Mouse (Mus musculus) layer of hippocampus, adult 11-12 months (tissue): ENCODE measurements around the gene Arvcf.
A peak's percentile ranks its signal among the peaks of the same experiment; 100 is the strongest.

Source experiments
- DNase-seq: peaks from one replicate; pipeline ENCODE4 v3.0.0; 2022; ENCODE audit warnings: low spot score

The Arvcf gene

DNA sequence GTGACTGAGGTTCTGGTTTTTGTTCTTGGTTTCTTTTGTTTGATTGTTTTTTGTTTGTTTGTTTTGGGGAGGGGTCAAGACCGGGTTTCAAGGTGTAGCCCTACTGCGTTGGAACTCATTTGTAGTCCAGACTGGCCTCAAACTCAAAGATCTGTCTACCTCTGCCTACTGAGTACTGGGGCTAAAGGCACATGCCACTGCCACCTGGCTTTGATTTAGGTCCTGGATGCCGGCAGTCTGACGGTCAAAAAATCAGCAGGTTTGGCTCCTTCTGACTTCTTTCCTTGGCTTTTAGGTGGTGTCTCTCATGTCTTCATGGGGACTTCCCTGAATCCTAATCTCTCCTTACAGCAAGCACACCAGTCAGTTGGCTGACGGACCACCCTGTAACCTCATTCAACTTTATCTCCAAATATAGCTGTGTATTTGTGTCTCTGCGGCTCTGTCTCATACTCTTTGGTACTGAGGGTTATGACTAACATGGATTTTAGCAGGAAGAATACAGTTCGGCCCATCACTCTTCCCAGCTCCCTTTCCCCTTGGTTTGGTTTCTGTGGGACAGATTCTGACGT is 82.7 kb downstream of the Arvcf start:
- DNase-seq, result no peak

DNA sequence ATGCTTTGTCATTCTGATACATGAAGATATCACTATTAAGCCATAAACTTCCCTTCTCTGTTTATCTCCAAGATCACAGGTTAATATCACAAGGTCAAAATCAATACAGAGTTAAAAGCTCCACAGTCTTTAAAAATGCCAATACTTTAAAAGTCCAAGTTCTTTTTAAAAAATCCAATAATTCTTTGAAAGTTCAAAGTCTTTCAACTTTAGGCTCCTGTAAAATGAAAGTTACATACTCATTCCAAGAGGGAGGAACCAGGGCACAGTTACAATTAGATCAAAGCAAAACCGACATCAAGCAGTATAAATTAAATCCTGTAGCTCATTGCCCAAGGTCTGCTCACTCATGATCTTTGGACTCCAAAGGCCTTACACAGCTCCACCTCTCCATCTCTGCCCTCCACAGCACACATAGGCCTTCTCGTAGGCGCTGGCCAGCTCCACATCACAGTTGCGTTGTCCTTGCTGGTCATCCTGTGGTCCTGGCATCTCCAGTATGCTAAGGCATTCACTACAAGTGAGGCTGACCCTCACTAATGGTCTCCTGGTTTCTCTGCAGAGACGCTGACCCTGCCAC is 85.4 kb downstream of the Arvcf start:
- DNase-seq, result no peak

DNA sequence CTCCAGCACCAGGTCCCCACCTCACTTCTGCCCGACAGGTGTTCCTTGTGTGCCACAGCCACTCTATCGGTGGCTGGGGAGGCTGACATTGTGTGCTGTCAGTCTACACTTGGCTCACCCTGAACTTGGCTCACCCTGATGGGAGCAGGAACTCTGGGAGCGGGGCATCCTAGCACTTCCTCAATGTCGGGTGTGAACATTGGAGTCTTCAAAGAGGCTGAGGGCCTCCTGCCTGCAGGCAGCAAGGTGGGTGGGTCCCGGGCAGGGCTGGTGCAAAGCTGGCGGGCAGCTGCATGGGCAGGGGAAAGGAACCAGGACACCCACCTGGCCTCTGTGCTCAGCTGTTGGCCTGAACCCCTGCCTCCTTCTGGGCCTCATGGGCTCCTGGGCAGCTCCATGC is 88.1 kb downstream of the Arvcf start:
- DNase-seq, result no peak

DNA sequence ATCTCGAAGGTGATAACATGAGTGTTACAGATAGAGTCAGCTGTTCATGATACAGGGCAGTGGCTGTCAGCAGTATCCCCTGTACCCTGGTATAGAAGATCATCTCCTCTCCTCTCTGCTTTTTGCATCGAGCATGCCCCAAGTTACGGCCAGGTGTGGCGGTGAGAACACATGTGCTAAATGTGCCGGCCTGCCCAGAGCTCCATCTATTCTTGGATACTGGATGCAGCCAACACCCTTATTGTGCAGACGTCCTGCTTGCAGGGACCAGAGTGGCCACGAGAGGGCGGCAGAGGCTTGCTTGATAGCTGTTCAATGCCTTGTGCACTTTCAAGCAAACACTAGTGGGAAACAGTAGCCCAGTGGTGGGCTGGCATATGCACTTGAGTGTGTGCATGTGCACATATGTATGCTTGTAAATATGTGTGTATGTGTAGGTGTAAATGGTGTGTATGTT is 95.4 kb downstream of the Arvcf start:
- peak; percentile 99 for DNase-seq

DNA sequence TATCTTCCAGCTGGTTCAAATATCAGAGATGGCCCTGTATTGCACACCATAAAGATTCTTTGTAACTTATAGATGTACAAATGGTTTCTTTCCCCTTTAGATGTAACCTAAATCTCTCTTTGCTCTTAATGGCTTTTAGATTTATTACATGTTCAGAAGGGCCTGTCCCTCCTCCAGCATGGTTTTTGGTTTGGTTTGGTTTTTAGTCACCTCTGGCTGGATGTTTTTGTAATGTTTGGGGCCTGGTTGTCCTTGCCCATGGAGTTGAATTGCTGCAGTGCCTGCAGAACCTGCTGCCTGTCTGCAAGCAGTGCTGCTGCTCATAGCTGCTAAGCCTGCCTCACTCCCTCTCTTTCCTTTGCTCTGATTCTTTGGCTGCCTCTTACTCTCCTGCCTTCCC is 99.3 kb downstream of the Arvcf start:
- no peak for DNase-seq

DNA sequence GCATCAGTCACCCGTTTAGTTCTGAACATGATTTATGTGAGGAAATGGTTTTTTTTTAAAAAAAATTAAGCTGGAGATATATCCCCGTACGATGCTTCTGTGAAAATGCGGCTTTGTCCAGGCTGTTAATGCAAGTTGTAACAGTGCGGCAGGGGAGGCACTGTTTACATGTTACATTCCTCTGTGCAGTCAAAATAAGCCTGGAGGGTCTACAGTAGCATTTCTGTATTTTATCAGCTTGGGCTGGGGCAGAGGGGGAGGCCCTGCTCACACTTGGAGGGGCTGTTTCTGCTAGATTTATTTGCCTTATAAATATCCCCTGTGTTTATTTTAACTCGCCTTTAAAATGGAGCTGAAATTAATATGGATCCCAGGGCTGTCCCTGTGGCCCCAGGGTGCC is 100.1 kb downstream of the Arvcf start:
- no peak for DNase-seq

DNA sequence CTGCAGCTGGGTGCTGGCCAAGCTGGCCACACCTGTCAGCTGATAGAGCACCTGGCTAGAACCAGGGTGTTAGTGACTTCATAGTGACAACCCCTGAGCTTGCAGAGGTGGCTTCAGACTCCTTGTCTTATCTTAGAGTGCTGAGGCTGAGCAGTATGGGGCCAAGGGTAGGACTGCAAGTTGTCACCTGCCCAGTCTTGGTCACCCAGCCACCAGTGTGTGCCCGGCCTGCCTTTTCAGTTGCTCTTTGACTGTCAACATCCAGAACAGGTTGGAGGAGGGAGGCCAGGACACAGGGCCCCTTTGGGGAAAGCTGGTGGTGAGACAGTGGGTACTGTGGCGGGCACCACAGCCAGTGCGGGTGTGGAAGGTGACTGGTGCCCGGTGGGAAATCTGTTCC is 101.0 kb downstream of the Arvcf start:
- DNase-seq, result no peak

DNA sequence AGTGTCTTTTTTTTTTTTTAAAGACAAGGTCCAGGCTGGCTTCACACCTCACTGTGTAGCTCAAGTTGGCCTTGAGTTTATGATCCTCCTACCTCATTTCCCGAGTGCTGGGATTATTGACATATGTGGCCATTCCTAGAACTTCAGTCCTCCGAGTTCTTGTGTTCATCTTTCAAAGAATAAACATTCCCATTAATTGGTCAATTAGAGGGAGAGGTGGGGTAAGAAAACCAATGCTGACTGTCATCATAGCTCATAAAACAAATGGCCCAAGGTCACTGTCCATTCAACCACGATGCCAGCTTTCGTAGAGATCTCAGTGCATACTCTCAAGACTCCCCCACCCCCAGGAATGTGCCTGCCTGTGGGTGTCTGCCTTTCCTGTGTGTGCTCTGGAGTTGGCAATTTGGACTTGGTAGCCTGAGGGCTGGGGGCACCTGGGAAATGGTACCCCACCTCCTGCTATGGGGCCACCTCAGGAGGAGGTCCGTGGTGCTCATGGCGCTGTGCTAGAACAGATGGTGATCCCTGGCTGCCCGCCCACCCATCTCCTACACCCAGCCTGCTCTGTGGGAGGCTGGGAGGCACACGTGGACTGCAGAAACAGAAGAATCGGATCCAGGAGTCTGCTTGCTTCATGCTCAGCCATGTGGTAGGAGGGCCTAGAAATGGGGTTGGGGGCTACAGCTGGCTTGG is 103.7 kb downstream of the Arvcf start:
- peak; percentile 78 for DNase-seq

DNA sequence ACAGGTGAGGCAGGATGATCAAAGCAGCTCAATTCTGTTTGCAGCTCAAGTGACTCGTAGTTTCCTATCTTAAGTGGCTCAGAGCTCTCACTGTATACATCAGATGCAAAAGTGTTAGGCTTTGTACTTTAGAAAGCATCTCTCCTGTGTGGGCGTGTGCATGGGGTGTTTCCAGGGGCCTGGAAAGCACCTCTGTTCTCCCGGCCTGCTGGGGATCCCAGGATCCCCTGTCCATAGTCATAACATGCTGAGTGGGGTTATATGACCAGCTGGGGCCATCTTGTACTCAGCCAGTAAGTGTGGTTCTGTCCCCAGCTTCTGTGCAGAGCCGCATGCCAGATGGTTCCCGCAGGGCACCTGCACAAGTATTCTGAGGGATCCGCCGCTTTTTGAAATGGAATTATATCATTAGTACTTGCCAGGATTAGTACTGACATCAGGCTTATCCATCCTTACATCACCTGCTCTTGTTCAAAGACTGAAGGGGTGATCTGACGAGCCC is 104.4 kb downstream of the Arvcf start:
- DNase-seq, result peak; percentile 49

DNA sequence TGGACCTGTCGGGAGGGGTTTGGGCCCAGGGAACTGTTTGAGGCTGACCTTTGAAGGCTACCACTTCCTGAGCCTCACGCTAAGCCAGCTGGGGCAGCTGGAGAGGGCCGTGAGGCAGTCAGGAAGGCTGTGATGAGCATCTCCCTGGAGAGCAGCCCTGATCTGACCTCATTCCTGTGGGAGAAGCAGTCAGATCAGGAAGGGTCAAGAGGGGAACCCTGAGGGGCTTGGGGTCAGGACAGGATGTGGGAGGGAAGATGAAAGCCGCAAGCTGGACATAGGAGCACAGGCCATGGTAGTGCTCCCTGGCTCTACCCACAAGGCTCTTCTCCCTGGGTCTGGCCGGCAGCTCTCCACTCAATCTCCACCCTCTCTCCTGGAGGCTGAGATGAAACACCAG is 105.9 kb downstream of the Arvcf start:
- DNase-seq, result no peak

DNA sequence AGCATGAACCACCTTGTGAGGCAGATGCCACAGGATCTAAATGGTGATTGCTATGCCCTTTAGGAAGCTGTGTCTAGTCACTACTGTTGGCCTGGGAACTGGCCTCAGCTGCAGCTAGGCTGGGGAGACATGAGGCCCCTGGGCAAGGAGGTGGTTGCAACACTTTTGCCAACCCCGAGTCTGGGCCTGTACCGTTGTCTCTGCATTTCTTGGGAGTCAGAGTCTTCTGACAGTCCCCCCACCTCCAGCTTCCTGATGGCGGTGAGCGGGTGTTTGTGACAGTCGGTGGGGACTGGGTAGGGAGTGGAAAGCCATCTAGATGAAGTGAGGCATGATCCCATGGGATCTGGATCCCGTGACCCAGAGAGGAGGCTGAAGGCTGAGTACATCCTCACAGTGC is 107.4 kb downstream of the Arvcf start:
- no peak for DNase-seq
